ENCODE assay signal across 22 mouse cellular contexts in the genomic region with DNA sequence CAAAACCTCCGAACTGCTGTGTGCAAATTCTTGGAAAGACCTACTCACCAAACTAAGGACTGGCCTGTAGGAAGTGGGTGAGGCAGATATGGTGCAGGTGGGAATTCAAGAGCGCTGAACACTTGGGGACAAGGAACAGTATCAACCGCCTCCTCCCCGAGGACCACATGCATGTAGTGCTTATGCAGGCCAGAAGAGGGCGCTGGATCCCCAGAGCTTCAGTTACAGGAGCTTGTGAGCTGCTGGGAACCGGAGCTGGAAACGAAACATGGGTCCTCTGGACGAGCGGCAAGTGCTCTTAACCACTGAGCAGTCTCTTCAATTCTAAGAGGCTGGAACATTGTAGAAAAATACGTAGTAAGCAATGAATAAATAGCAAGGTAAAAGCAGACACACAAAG.
"Had no signal": no experiment of that assay in that cellular context is flagged by ENCODE, and none has a peak within 500 bp of the region (broad histone marks: within the 10 kb centered on the region; RNA-seq: fewer than 3 reads in every experiment).

No protein-coding gene starts in this region.

- H3K27me3 ChIP-seq: intestine, embryonic 15.5 days; kidney, embryonic 15.5 days; limb, embryonic 15.5 days; megakaryocyte, embryonic 14.5 days; neural tube, embryonic 12.5 days; neural tube, embryonic 15.5 days; stomach, embryonic 15.5 days had no signal

- ATAC-seq: intestine, embryonic 15.5 days; lung, postnatal 0 days; midbrain, embryonic 13.5 days had no signal

- H3K4me3 ChIP-seq: intestine, embryonic 15.5 days; kidney, embryonic 15.5 days; limb, embryonic 12.5 days; limb, embryonic 15.5 days; midbrain, embryonic 10.5 days; midbrain, embryonic 13.5 days; neural tube, embryonic 12.5 days; neural tube, embryonic 15.5 days; stomach, embryonic 15.5 days had no signal

- H3K36me3 ChIP-seq: intestine, embryonic 15.5 days; kidney, embryonic 15.5 days; limb, embryonic 12.5 days; limb, embryonic 15.5 days; midbrain, embryonic 10.5 days; midbrain, embryonic 13.5 days; neural tube, embryonic 12.5 days; neural tube, embryonic 15.5 days; stomach, embryonic 15.5 days had no signal

- DNase-seq: kidney, adult 11 months; kidney, adult 8-10 months; kidney, postnatal 10 days; kidney, postnatal 36 days; left cerebral cortex, postnatal 4 days; lung, embryonic 14.5 days; retina, postnatal 1 day; right cerebral cortex, postnatal 25 days; spleen, adult 18-20 months; thymus, postnatal 25 days had no signal

- H3K27ac ChIP-seq: intestine, embryonic 15.5 days; kidney, embryonic 15.5 days; limb, embryonic 12.5 days; limb, embryonic 15.5 days; macrophage; midbrain, embryonic 10.5 days; midbrain, embryonic 13.5 days; neural tube, embryonic 12.5 days; neural tube, embryonic 15.5 days; stomach, embryonic 15.5 days had no signal

- H3K4me1 ChIP-seq: intestine, embryonic 15.5 days; limb, embryonic 15.5 days; megakaryocyte, embryonic 14.5 days; midbrain, embryonic 10.5 days; midbrain, embryonic 13.5 days; neural tube, embryonic 12.5 days; neural tube, embryonic 15.5 days; stomach, embryonic 15.5 days had no signal
